Mouse (Mus musculus) stomach, embryonic 15.5 days (tissue): ENCODE measurements around the gene Gm28048. TPM values are rescaled to one million over a fixed set of nuclear protein-coding genes. Genes with fewer than 3 reads are reported as not detected.
A peak's percentile ranks its signal among the peaks of the same experiment; 100 is the strongest.

Source experiments
- ATAC-seq: fragments of 200-750 bp; cut with Nextera tagmentation; 2 replicates; pipeline ENCODE4 v1.8.0; 2017; ENCODE audit warnings: low read depth, moderate number of reproducible peaks, moderate TSS enrichment; ENCODE audit not compliant: insufficient read depth, low FRiP score
- H3K27ac ChIP-seq: fragments of 300-500 bp; sonication (generic); 2 replicates; pipeline ENCODE4 v1.5.1; 2015; ENCODE audit warnings: mild to moderate bottlenecking, inconsistent platforms
- H3K27me3 ChIP-seq: fragments of 300-500 bp; sonication (generic); replicated peaks from 2 replicates; pipeline ENCODE4 v1.6.1; 2015; ENCODE audit warnings: inconsistent platforms
- H3K36me3 ChIP-seq: fragments of 300-500 bp; sonication (generic); 2 replicates; pipeline ENCODE4 v1.6.1; 2015; ENCODE audit warnings: inconsistent platforms
- H3K4me1 ChIP-seq: fragments of 300-500 bp; sonication (generic); 2 replicates; pipeline ENCODE4 v1.6.1; 2015; ENCODE audit warnings: inconsistent platforms
- H3K4me2 ChIP-seq: fragments of 300-500 bp; sonication (generic); 2 replicates; pipeline ENCODE4 v1.6.1; 2015; ENCODE audit warnings: mild to moderate bottlenecking, inconsistent platforms
- H3K4me3 ChIP-seq: fragments of 300-500 bp; sonication (generic); replicated peaks from 2 replicates; pipeline ENCODE4 v1.5.1; 2015; ENCODE audit warnings: inconsistent platforms
- H3K9ac ChIP-seq: fragments of 300-500 bp; sonication (generic); 2 replicates; pipeline ENCODE4 v1.6.1; 2015; ENCODE audit warnings: inconsistent platforms
- H3K9me3 ChIP-seq: fragments of 300-500 bp; sonication (generic); 2 replicates; pipeline ENCODE4 v1.6.1; 2016; ENCODE audit warnings: inconsistent platforms
- WGBS: fragments of 180-500 bp; shearing (Covaris S2); methylation state at CpG from one replicate; pipeline ENCODE4 v1.1.7; 2015; 5-methylcytosine and 5-hydroxymethylcytosine counted together
- polyA plus RNA-seq: library from polyadenylated mRNA; unstranded; fragments of >200 nt; fragmentation: Nextera tagmentation; extraction: Ambion mirVana; gene quantifications from 2 replicates; pipeline ENCODE4 v1.2.1, GENCODE M21; 2015

Gene Gm28048
- 12.1 and 15.0 TPM in 2 replicates for polyA plus RNA-seq

DNA sequence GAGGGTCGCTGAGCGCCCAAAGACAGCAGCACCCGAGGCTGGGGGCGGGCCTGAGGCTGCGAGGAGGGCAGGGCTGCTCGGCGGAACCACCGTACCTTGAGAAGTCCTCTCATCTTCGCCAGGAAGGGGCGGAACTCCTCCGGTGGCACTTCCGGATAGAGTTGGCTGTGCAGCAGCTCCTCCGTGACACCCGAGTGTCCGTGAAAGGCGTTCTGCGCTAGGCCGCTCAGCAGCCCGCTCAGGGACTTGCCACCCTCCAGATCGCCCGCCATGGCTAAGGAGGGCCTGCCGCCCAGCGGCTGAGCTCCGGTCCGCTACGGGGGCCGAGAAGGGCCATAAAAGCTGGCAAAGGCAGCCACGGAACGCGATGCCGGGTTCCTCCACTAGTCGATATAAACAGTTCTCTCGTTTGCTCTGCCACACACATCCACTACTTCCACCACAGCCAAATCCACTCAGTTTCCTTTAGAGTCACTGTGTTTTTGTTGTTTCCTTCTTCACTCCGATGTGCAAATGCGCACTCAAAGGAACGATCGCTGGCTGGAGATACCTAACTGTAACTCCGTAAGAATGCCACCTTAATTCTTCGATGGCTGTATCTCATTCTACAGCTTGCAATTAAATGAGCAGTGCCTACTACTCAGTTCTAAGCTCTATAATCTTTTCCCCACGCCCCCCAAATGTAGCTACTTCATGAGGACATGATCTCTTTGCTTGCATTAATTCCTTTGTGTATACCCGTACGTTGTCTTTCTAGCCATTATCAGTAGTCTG, at the start of gene Gm28048, which contains the start of gene Commd1:
Gene Gm28048 (minus strand): TSS at position 107 of the 774 bp plus-strand sequence.
Gene Commd1 (minus strand): TSS at position 399 of the 774 bp plus-strand sequence.
- WGBS: 3% methylated on average over 42 of the region's 42 CpGs
- Histone ChIP-seq H3K36me3 (0 out of 2 replicates have a peak, but pooled peaks cover 4% of the 10 kb centered on the region), H3K4me1 (peaks cover 9% of the 10 kb centered on the region)

DNA sequence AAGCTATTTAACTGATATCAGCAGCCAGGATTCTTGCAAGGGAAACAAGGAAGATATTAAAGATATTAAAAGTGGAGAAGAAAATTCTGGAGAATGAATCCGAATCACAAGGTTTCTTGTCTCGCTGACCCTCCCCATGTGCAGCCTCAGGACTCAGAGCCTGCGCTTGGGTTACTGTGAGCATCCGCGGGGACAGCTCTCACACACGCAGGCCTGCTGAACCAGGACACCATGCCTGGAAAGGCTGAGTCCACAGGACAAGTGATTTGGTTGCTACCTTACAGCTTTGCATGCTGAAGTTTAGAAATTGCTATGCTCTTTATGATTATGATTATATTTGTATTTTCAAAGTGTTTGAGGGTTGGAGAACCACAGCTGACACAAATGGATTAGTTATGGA, 47.5 kb upstream of the Gm28048 start:
- Histone ChIP-seq H3K27ac (no peak overlapping the region), H3K9ac (no peak overlapping the region), H3K36me3 (no peaks in the 10 kb centered on the region), H3K9me3 (no peaks in the 10 kb centered on the region), H3K27me3 (no peaks in the 10 kb centered on the region), H3K4me3 (no peak overlapping the region), H3K4me2 (no peak overlapping the region), H3K4me1 (no peaks in the 10 kb centered on the region)
- no peak for ATAC-seq
- 66% methylated on average over 6 of the region's 6 CpGs for WGBS

More for the DNA sequence above, at the start of gene Gm28048, which contains the start of gene Commd1:
- H3K4me2 ChIP-seq: peak within 1 kb of the TSS; percentile 78
- peak; percentile 91 for ATAC-seq
- peak within 1 kb of the TSS; percentile 63 for H3K9ac ChIP-seq
- H3K27ac ChIP-seq: peak within 1 kb of the TSS; percentile 99
- H3K9me3 ChIP-seq: no peaks in the 10 kb centered on the region
- H3K27me3 ChIP-seq: no peaks in the 10 kb centered on the region
- H3K4me3 ChIP-seq: peak within 1 kb of the TSS; percentile 85

DNA sequence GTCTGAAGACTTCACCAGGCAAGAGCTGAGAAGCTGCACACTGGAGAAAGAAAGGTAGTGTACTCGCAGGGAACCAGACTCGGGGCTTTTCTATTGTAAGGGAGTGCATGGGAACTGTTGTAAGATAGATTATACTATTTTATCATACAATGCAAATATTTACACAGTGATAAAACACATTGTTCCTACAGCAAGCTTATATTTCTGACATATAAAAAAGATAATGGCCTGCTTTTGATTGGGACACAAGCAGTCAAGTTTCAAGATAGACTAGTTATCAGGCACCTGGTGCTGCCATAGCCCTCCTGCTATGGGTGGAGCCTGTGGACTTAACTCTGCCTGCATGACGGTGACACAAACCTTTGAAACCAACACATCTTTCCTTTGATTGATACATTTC, 47.1 kb upstream of the Gm28048 start:
- Histone ChIP-seq H3K36me3 (no peaks in the 10 kb centered on the region), H3K4me1 (no peaks in the 10 kb centered on the region), H3K27ac (no peak overlapping the region), H3K4me2 (no peak overlapping the region), H3K4me3 (no peak overlapping the region), H3K27me3 (no peaks in the 10 kb centered on the region), H3K9me3 (no peaks in the 10 kb centered on the region), H3K9ac (no peak overlapping the region)
- ATAC-seq: peak; percentile 70
- 29% methylated on average over 3 of the region's 3 CpGs for WGBS

DNA sequence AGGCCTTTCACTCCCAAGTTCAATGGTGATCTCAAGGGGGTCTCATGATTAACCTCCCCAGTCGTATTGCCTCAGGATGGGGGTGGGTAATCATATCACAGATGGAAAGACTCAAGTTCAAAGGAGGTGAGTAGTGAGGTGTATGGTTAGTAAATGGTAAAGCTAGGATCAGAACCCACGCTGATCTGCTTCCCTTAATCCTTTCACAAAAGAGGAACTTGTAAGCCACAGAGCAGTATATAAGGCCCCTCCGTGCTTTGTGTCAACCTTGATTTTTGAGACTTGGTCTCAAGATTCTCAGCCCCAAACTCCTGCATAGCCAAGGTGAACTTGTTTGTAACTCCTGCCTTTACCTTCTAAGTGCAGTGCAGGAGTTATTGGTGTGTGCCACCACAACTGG, 42.3 kb upstream of the Gm28048 start:
- H3K4me1 ChIP-seq: no peaks in the 10 kb centered on the region
- no peak for ATAC-seq
- H3K27me3 ChIP-seq: no peaks in the 10 kb centered on the region
- 72% methylated on average over 3 of the region's 3 CpGs for WGBS
- no peak overlapping the region for H3K4me3 ChIP-seq
- H3K9ac ChIP-seq: no peak overlapping the region
- no peak overlapping the region for H3K27ac ChIP-seq
- no peaks in the 10 kb centered on the region for H3K9me3 ChIP-seq
- H3K4me2 ChIP-seq: no peak overlapping the region
- H3K36me3 ChIP-seq: no peaks in the 10 kb centered on the region

DNA sequence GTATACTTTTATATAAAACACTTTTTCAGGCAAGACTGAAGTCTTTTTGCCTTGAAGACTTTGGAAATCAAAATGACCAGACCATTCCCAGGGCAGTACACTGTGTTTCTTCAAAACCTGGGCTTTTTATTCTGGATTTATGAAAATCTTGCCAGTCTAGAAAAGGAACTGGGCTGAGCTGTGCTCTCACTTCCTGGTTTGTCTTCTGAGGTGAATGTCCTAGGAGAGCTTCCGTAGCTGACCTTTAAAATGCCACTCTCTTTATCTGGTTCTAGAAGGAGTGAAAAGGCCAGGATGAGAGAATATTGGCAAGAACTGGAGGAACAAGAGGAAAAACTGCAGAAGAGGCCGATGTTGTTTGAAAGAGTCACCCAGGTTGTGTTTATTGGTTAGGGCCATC, 41.3 kb upstream of the Gm28048 start:
- WGBS: 86% methylated on average over 2 of the region's 2 CpGs
- Histone ChIP-seq H3K4me1 (no peaks in the 10 kb centered on the region), H3K4me3 (no peak overlapping the region), H3K9ac (no peak overlapping the region), H3K4me2 (no peak overlapping the region), H3K36me3 (no peaks in the 10 kb centered on the region), H3K9me3 (no peaks in the 10 kb centered on the region), H3K27ac (no peak overlapping the region), H3K27me3 (no peaks in the 10 kb centered on the region)
- ATAC-seq: no peak

DNA sequence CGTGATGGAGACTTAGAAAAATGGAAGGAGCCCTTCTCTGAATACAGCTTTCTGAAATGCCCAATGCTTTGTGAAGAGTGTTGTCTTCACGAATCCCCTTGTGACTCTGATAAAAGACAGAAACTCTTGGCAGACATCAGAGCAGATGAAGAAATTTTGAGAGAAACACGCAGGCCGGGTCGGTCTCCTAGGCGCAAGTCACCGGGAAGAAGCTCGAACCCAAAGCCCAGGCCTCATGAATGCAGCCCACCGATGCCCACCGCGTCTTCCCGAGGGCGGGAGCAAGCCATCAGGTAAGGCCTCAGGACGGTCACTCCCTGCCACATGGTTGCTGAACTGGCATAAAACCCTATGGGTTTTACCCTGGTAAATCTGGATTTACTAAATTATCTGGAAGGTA, 39.0 kb upstream of the Gm28048 start:
- no peaks in the 10 kb centered on the region for H3K36me3 ChIP-seq
- H3K27me3 ChIP-seq: no peaks in the 10 kb centered on the region
- no peak overlapping the region for H3K4me2 ChIP-seq
- no peaks in the 10 kb centered on the region for H3K9me3 ChIP-seq
- no peak overlapping the region for H3K9ac ChIP-seq
- 91% methylated on average over 14 of the region's 14 CpGs for WGBS
- no peak for ATAC-seq
- H3K4me1 ChIP-seq: no peaks in the 10 kb centered on the region
- H3K27ac ChIP-seq: no peak overlapping the region
- no peak overlapping the region for H3K4me3 ChIP-seq

DNA sequence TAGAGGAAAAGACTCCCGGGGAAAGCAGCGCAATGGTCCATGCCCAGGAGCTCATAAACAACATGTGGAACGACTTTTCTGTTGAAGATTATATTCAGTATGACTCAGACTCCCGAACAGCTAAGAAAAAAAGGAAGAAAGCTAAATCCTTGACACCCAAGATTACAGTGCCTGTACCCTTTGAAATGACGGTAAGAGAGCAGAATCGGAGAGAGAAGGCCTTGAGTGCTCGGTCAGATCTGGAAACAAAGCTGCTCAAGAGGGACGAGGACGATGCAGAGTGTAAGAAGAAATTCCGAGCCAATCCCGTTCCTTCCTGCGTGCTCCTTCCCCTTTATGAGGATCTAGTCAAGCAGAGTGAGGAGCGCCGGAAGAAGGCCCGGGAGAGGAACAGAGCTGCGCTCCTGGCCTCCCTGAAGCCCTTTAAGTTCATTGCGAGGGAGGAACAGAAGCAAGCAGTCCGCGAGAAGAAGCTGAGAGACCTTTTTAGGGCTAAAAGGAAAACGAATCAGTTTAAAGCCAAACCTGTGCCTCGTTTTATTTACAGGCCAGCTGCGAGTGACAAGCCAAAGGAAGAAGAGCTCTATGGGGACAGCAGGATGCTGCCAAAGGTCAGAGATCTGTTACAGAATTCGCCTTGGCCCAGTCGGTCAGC, 38.4 kb upstream of the Gm28048 start:
- Histone ChIP-seq H3K9ac (no peak overlapping the region), H3K4me3 (no peak overlapping the region), H3K4me1 (no peaks in the 10 kb centered on the region), H3K36me3 (no peaks in the 10 kb centered on the region), H3K9me3 (no peaks in the 10 kb centered on the region), H3K27me3 (no peaks in the 10 kb centered on the region), H3K4me2 (no peak overlapping the region), H3K27ac (no peak overlapping the region)
- no peak for ATAC-seq
- 74% methylated on average over 24 of the region's 24 CpGs for WGBS

DNA sequence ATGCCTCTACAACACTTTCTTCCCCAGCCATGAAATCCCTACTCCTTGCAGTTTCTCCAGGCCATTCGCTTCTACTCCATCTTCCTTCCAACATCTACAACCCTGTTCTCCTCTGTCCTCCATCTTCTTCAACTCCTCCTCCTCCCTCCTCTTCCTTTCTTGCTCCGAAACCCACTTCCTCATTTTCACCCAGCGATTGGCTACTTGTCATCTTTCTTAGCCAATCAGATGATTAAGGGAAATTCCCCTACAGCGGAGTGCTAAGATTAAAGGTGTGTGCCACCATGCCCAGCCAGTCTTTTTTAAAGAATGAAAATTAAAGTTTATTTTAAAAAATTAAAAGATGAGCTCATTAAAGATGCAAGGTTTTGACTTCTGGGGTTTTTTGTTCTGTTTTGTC, 36.1 kb upstream of the Gm28048 start:
- no peak overlapping the region for H3K9ac ChIP-seq
- no peaks in the 10 kb centered on the region for H3K27me3 ChIP-seq
- H3K9me3 ChIP-seq: no peaks in the 10 kb centered on the region
- H3K4me1 ChIP-seq: no peaks in the 10 kb centered on the region
- H3K4me2 ChIP-seq: no peak overlapping the region
- H3K36me3 ChIP-seq: no peaks in the 10 kb centered on the region
- no peak overlapping the region for H3K27ac ChIP-seq
- WGBS: 93% methylated on average over 4 of the region's 4 CpGs
- no peak for ATAC-seq
- no peak overlapping the region for H3K4me3 ChIP-seq

DNA sequence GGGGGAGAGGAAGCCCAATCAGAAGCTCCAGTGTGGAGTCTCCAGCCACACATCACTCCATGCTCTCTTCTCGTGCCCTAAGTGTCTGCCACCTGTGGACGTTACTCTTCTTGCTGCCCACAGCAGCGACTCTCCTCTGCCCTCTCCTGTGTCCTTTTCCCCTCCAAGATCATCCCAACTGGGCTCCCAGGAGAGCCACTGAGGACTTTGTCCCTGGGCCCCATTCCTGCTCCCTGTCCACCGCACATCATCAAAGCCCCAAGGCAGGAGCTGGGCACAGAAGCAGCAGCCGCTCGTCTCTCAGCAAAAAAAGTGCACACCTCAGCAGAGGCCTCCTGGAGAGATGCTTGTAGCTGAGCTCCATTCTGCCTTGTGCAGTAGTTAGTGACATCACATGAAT, 33.1 kb upstream of the Gm28048 start:
- 70% methylated on average over 6 of the region's 6 CpGs for WGBS
- Histone ChIP-seq H3K27me3 (no peaks in the 10 kb centered on the region), H3K4me3 (no peak overlapping the region), H3K4me1 (no peaks in the 10 kb centered on the region), H3K9me3 (no peaks in the 10 kb centered on the region), H3K27ac (no peak overlapping the region), H3K9ac (no peak overlapping the region), H3K36me3 (no peaks in the 10 kb centered on the region), H3K4me2 (no peak overlapping the region)
- no peak for ATAC-seq

DNA sequence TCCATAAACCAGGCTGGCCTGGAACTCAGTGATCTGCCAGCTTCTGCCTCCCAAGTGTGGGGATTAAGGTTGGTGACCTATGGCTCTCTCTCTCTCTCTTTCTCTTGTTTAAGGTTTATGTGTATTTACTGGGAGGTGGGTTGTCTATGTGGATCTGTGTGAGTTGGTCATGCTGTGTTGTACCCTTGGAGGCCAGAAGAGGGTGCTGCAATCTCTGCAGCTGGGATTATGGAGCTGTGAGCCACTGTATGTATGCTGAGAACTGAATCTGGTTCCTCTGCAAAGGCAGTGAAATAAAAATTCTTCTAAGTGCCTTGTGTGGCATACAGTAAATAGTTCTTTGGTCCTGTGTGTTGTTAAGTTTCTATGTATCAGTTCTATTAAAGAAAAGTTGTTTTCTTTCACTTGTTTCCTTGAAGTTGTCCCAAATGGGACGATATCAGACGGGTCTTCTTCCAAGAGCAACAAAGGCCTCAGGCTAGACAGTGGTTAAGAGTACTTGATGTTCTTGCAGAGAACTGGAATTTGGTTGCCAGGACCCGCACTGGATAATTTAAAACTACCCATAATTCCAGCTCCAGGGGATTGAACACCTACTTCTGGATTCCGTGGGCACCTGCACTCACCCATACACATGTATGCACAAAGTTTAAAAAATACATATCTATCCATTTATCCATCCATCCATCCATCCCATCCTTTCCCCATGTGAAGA, 31.8 kb upstream of the Gm28048 start:
- Histone ChIP-seq H3K9me3 (no peaks in the 10 kb centered on the region), H3K4me1 (no peaks in the 10 kb centered on the region), H3K36me3 (no peaks in the 10 kb centered on the region), H3K9ac (no peak overlapping the region), H3K27ac (no peak overlapping the region; the same call in 1 of the 2 replicates), H3K4me3 (no peak overlapping the region), H3K4me2 (no peak overlapping the region), H3K27me3 (no peaks in the 10 kb centered on the region)
- no peak for ATAC-seq
- 85% methylated on average over 4 of the region's 4 CpGs for WGBS

DNA sequence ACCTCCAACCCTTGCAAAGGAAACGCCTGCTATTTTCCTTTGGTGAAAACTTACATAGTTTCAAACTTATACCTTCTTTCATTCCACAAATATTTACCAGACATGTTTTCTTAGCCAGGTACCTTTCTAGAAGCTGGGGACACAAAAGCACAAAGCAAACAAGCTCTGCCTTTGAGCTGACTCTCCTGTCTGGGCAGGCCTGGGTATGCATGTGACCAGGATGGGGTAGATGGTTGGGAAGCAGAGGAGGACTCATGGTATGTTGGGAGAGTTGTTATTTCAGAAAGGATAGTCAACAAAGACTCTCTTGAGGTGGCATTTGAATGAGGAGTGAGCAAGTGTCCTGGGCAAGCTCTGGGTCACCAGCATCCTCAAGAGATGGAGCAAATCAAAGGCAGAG, 31.2 kb upstream of the Gm28048 start:
- Histone ChIP-seq H3K4me1 (no peaks in the 10 kb centered on the region), H3K9ac (no peak overlapping the region), H3K4me2 (no peak overlapping the region), H3K9me3 (no peaks in the 10 kb centered on the region), H3K36me3 (no peaks in the 10 kb centered on the region), H3K4me3 (no peak overlapping the region), H3K27ac (peak overlapping the region; percentile 26), H3K27me3 (no peaks in the 10 kb centered on the region)
- 53% methylated on average over 1 of the region's 1 CpGs for WGBS
- no peak for ATAC-seq

DNA sequence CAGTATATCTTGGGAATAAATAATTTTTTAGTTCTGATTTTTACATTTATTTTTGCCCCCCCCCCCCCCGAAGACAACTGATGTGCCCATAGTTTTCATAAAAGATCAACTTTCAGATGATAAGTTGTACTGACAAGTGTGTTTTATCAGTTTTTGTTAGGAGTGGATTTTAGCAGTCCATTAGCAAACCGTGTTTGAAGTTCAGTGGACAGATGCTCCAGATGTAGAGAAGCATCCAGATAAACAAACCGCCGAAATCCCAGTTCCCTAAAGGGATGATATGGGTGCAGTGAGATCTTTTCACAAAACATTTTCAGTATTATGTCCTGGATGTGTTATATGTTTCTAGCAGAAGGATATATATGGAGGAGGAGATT, 26.9 kb upstream of the Gm28048 start:
- H3K4me2 ChIP-seq: peak overlapping the region; percentile 82
- no peaks in the 10 kb centered on the region for H3K9me3 ChIP-seq
- H3K27ac ChIP-seq: no peak overlapping the region
- H3K4me1 ChIP-seq: peaks cover 5% of the 10 kb centered on the region
- no peaks in the 10 kb centered on the region for H3K27me3 ChIP-seq
- peaks cover 5% of the 10 kb centered on the region for H3K36me3 ChIP-seq
- H3K9ac ChIP-seq: no peak overlapping the region
- WGBS: 18% methylated on average over 4 of the region's 4 CpGs
- H3K4me3 ChIP-seq: peak overlapping the region; percentile 61
- no peak for ATAC-seq
